Mouse (Mus musculus) spleen, adult 2 months (tissue): ENCODE measurements around the gene Rnf13. TPM values are rescaled to one million over a fixed set of nuclear protein-coding genes. Genes with fewer than 3 reads are reported as not detected.
"Not testable (repeated sequence)": the region's sequence is repeated elsewhere in the genome, so short reads cannot be mapped to it uniquely, and the experiment has no call there.

Experiments
- DNase-seq, 2 experiments: peaks; one replicate each; pipeline versions ENCODE4 v3.0.0 to v3.0.0-alpha.2; 2012 to 2021; ENCODE audit warnings: low spot score in 2 of 2, low read depth in 1 of 2
- H3K27ac ChIP-seq: fragments of 200-500 bp; 2 replicates; pipeline ENCODE4 v1.5.1; 2012; ENCODE audit warnings: low read length, inconsistent platforms; ENCODE audit not compliant: insufficient read depth
- H3K27me3 ChIP-seq: fragments of 200-500 bp; 2 replicates; pipeline ENCODE4 v1.6.1; 2012; ENCODE audit warnings: mild to moderate bottlenecking, moderate library complexity, low read length, inconsistent platforms; ENCODE audit not compliant: control insufficient read depth, insufficient read depth
- H3K36me3 ChIP-seq: fragments of 200-500 bp; 2 replicates; pipeline ENCODE4 v1.6.1; 2012; ENCODE audit warnings: mild to moderate bottlenecking, low read length, inconsistent platforms; ENCODE audit not compliant: control insufficient read depth, insufficient read depth
- H3K4me1 ChIP-seq: fragments of 200-500 bp; 2 replicates; pipeline ENCODE4 v1.6.1; 2011; ENCODE audit warnings: inconsistent platforms; ENCODE audit not compliant: control insufficient read depth, insufficient read depth, insufficient read length
- H3K4me3 ChIP-seq: fragments of 200-500 bp; 2 replicates; pipeline ENCODE4 v1.5.1; 2011; ENCODE audit warnings: mild to moderate bottlenecking, inconsistent platforms; ENCODE audit not compliant: insufficient read depth, insufficient read length; ENCODE audit errors: extremely low read depth
- CTCF ChIP-seq: fragments of 200-500 bp; IDR thresholded peaks from 2 replicates; pipeline ENCODE4 v1.5.1; 2011; ENCODE audit warnings: mild to moderate bottlenecking, inconsistent platforms; ENCODE audit not compliant: insufficient read depth, insufficient read length, insufficient replicate concordance; ENCODE audit errors: extremely low read depth
- POLR2A ChIP-seq: fragments of 200-500 bp; IDR thresholded peaks from 2 replicates; pipeline ENCODE4 v1.6.1; 2011; ENCODE audit warnings: low read depth, low read length, inconsistent platforms
- WGBS: fragments of 180-500 bp; shearing (Covaris S2); methylation state at CpG from one replicate; pipeline ENCODE4 v1.1.7; 2018; 5-methylcytosine and 5-hydroxymethylcytosine counted together
- polyA plus RNA-seq: library from polyadenylated mRNA; depleted of rRNA; stranded (reverse); fragments of >200 nt; gene quantifications from 2 replicates; pipeline ENCODE4 v1.2.3, GENCODE M21; 2012

Gene Rnf13
- polyA plus RNA-seq, 1 experiment = 28.1 TPM

- H3K27ac ChIP-seq = no peak overlapping the region
- no peak overlapping the region for H3K4me3 ChIP-seq
- no peaks in the 10 kb centered on the region for H3K4me1 ChIP-seq
- H3K36me3 ChIP-seq = peaks cover 1% of the 10 kb centered on the region; the same call in 1 of the 2 replicates
- no peak for DNase-seq
- H3K27me3 ChIP-seq = no peaks in the 10 kb centered on the region
- 89% methylated on average over 3 of the region's 3 CpGs for WGBS
- TF ChIP-seq POLR2A (no peak), CTCF (no peak)
Measured at GRCm38 (mm10) chr3:57791104-57791503, 55.2 kb downstream of the Rnf13 start.

DNA sequence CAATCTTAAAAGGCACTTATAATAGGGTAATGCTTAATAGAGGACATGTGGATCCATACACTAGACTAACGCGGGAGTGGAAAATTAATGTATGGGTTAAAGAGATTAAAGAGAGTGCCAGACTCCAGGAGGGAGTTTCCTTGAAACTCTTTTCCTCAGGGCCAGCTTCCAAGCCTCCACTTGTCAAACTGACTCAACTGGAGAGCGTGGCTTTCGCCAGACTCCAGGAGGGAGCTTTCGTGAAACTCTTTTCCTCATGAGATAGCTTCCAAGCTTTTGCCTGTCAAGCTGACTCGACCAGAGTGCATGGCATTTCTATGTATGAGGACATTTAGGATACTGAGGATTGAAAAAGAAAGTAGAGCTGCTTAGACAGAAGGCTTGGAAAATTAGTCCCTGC, 59.2 kb downstream of the Rnf13 start:
- 89% methylated on average over 6 of the region's 6 CpGs for WGBS
- not testable (repeated sequence) for DNase-seq, H3K4me3 ChIP-seq, H3K27ac ChIP-seq, H3K27me3 ChIP-seq, H3K36me3 ChIP-seq, H3K4me1 ChIP-seq

DNA sequence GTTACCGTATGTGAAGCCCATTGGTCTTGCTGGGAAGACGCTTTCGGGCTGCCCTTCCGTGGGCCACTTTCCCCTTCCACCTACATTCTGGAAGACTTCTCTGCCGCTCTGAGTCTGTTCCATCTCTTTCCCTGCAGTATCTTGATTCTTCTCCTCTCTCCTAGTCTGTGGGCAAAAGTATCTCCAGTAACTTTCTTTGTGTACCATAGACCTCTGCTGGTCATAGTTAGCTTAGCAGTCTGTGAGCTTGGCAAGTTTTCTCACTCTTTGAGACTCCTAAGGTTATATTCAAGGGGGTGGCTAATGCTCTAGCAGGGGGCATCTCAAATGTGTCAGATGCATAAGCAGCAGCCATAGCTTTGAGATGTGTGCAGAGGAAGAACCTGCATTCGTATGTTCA, 79.6 kb downstream of the Rnf13 start:
- no peaks in the 10 kb centered on the region for H3K4me1 ChIP-seq
- no peak for DNase-seq
- 96% methylated on average over 6 of the region's 6 CpGs for WGBS
- H3K27me3 ChIP-seq = no peaks in the 10 kb centered on the region
- H3K27ac ChIP-seq = no peak overlapping the region
- H3K36me3 ChIP-seq = no peaks in the 10 kb centered on the region
- TF ChIP-seq POLR2A = no peak
- no peak for TF ChIP-seq CTCF
- no peak overlapping the region for H3K4me3 ChIP-seq

DNA sequence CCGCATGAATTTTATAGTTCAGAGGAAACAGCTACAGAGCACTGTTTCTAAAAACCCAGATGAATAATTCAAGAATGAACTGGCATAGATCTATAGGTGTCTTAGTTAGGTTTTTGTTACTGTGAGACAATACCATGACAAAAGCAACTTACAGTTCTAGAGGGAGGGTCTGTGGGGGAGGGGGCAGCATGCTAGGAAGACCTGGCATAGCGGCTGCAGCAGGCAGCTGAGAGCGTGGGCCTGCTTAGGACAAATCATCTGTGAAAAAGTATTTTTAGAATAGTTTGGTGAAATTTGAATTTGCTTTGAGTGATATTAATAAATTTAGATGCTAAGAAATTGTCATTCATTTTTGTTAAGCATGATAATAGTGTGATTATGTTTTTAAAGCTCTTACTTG, 90.0 kb downstream of the Rnf13 start:
- 95% methylated on average over 3 of the region's 3 CpGs for WGBS
- no peak for DNase-seq

DNA sequence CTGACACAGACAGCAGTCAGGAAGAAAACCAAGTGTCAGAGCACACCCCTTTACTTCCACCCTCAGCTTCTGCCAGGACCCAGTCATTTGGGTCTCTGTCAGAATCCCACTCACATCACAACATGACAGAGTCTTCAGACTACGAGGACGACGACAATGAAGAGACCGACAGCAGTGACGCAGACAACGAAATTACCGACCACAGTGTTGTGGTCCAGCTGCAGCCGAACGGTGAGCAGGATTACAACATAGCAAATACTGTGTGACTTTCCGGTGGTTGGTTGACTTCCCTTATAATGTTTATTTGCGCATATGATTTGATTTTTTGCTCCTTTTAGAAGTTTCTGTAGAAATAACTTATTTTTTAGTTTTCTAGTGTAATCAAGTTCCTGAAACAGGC, 97.7 kb downstream of the Rnf13 start:
- Histone ChIP-seq H3K4me1 (no peaks in the 10 kb centered on the region), H3K36me3 (peaks cover 12% of the 10 kb centered on the region), H3K4me3 (no peak overlapping the region), H3K27me3 (no peaks in the 10 kb centered on the region), H3K27ac (no peak overlapping the region)
- no peak for DNase-seq
- TF ChIP-seq POLR2A (no peak), CTCF (no peak)
- WGBS = 93% methylated on average over 11 of the region's 11 CpGs

More for the DNA sequence above, 90.0 kb downstream of the Rnf13 start:
- H3K4me1 ChIP-seq = no peaks in the 10 kb centered on the region
- no peak overlapping the region for H3K4me3 ChIP-seq
- H3K27me3 ChIP-seq = no peaks in the 10 kb centered on the region
- TF ChIP-seq CTCF (no peak), POLR2A (no peak)
- peaks cover 18% of the 10 kb centered on the region for H3K36me3 ChIP-seq
- no peak overlapping the region for H3K27ac ChIP-seq

DNA sequence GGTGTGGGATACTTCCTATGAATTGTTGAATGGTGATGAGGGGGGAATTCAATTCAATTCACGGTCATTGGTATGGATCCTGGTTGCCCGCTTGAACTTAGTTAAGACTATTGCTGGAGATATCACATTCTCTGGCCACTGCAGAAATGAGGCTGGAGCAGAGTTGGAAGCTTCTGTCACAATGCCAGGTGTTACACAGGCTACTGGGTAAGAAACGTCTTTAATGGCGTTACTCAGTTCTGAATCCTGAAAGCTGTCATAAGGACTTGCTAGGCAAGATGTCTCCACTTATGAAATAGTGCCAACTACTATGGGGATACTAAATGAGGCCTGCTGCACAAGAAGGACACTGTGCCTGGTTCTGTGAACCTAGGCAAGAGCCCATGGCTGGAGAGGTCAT, 101.0 kb downstream of the Rnf13 start:
- H3K4me1 ChIP-seq = no peaks in the 10 kb centered on the region
- H3K4me3 ChIP-seq = no peak overlapping the region
- no peak for DNase-seq
- 95% methylated on average over 4 of the region's 4 CpGs for WGBS
- peaks cover 9% of the 10 kb centered on the region for H3K36me3 ChIP-seq
- H3K27ac ChIP-seq = no peak overlapping the region
- TF ChIP-seq CTCF (no peak), POLR2A (no peak)
- H3K27me3 ChIP-seq = no peaks in the 10 kb centered on the region

GRCm38 (mm10) chr3:57843775-57844174, 107.9 kb downstream of the Rnf13 start:
- no peaks in the 10 kb centered on the region; the same call in 1 of the 2 replicates for H3K27me3 ChIP-seq
- 0 out of 2 replicates have a peak, but pooled peaks cover 2% of the 10 kb centered on the region for H3K36me3 ChIP-seq
- H3K27ac ChIP-seq = no peak overlapping the region
- no peak for TF ChIP-seq POLR2A
- no peak for TF ChIP-seq CTCF
- H3K4me3 ChIP-seq = no peak overlapping the region
- 0 out of 2 replicates have a peak, but pooled peaks cover 2% of the 10 kb centered on the region for H3K4me1 ChIP-seq
- no peak for DNase-seq
